Mouse (Mus musculus): Measurements from ENCODE around the gene Fam149a. TPM values are rescaled to one million over a fixed set of nuclear protein-coding genes. Genes with fewer than 3 reads are reported as not detected.

Fam149a gene
- total RNA-seq (2022): 10 to 100 TPM; 20.6 to 24.4 (median 22.1) TPM

- DNase-seq (ENCODE audit: low spot score in 2 of 2): no peak
These were observed at the start of gene Fam149a for GRCm38 (mm10) chr8:45381963-45382347. Gene Fam149a, minus strand, starts transcription at chr8:45382291.

- DNase-seq (ENCODE audit: low spot score in 2 of 2): no peak
These were observed 38.1 kb upstream of the Fam149a start for GRCm38 (mm10) chr8:45420151-45420550.

GRCm38 (mm10) chr8:45414965-45415364 is 32.9 kb upstream of the Fam149a start:
- DNase-seq (ENCODE audit: low spot score in 2 of 2): no peak

- no peak for DNase-seq (ENCODE audit: low spot score in 2 of 2)
These were observed 28.8 kb upstream of the Fam149a start, which contains the start of gene Tlr3 for GRCm38 (mm10) chr8:45410882-45411281. Gene Tlr3, minus strand, starts transcription at chr8:45411080.

GRCm38 (mm10) chr8:45410146-45410880 is 28.2 kb upstream of the Fam149a start:
- DNase-seq (ENCODE audit: low spot score in 2 of 2): peak in 1 of 2 experiments; percentile 7

GRCm38 (mm10) chr8:45409702-45410101 is 27.6 kb upstream of the Fam149a start:
- DNase-seq (ENCODE audit: low spot score in 2 of 2): no peak

- no peak for DNase-seq (ENCODE audit: low spot score in 2 of 2)
These were observed 1.2 kb upstream of the Fam149a start for GRCm38 (mm10) chr8:45383250-45383649.

GRCm38 (mm10) chr8:45381075-45381962 is 772 bp downstream of the Fam149a start:
- no peak for DNase-seq (ENCODE audit: low spot score in 2 of 2)

- no peak for DNase-seq (ENCODE audit: low spot score in 2 of 2)
These were observed 1.5 kb downstream of the Fam149a start for GRCm38 (mm10) chr8:45380598-45380997.

GRCm38 (mm10) chr8:45374071-45374470 is 8.0 kb downstream of the Fam149a start:
- DNase-seq (ENCODE audit: low spot score in 2 of 2): no peak

- no peak for DNase-seq (ENCODE audit: low spot score in 2 of 2)
These were observed 14.9 kb downstream of the Fam149a start for GRCm38 (mm10) chr8:45367154-45367553.

GRCm38 (mm10) chr8:45363220-45363619 is 18.9 kb downstream of the Fam149a start:
- DNase-seq (ENCODE audit: low spot score in 2 of 2): no peak

GRCm38 (mm10) chr8:45362323-45362722 is 19.8 kb downstream of the Fam149a start:
- DNase-seq (ENCODE audit: low spot score in 2 of 2): no peak

GRCm38 (mm10) chr8:45359091-45359605 is 22.9 kb downstream of the Fam149a start:
- no peak for DNase-seq (ENCODE audit: low spot score in 2 of 2)

- peak; percentile 32 to 38 for DNase-seq (ENCODE audit: low spot score in 2 of 2)
These were observed 23.8 kb downstream of the Fam149a start for GRCm38 (mm10) chr8:45358132-45358918.

- DNase-seq (ENCODE audit: low spot score in 2 of 2): no peak
These were observed 26.3 kb downstream of the Fam149a start for GRCm38 (mm10) chr8:45355809-45356208.

- peak; percentile 26 to 53 for DNase-seq (ENCODE audit: low spot score in 2 of 2)
These were observed 37.1 kb downstream of the Fam149a start for GRCm38 (mm10) chr8:45345031-45345430.

GRCm38 (mm10) chr8:45344298-45344697 is 37.8 kb downstream of the Fam149a start:
- DNase-seq (ENCODE audit: low spot score in 2 of 2): no peak

GRCm38 (mm10) chr8:45341630-45342628 is 40.2 kb downstream of the Fam149a start:
- no peak for DNase-seq (ENCODE audit: low spot score in 2 of 2)

GRCm38 (mm10) chr8:45333493-45333892 is 48.6 kb downstream of the Fam149a start:
- peak in 1 of 2 experiments; percentile 5 for DNase-seq (ENCODE audit: low spot score in 2 of 2)
